Mouse (Mus musculus): ENCODE results near the gene Gm14180.
"Not testable (repeated sequence)": the region's sequence is repeated elsewhere in the genome, so short reads cannot be mapped to it uniquely, and the experiment has no call there.

The Gm14180 gene

DNA sequence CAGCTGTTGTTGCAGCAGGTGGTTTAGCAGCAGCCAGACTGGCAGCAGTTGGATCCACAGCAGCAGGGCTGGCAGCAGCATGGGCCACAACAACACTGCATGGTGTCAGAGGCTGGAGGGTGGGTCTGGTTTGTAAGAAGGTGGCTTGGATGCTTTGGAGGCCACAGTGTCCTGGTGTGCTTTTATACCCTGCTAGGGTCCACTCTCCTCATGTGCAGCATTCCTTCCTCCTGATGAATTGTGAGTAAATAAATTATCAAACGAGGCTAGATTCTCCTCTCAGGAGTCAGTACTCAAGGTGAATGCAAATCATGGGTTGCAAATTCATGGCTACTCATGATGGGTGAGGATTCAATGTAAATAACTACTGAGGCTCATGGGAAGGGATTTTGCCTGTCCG lies at the start of gene Gm14180:
Gm14180 (minus strand) TSS at position 101 of the 400 bp plus-strand sequence.
- DNase-seq (ENCODE audit: low spot score): no peak

DNA sequence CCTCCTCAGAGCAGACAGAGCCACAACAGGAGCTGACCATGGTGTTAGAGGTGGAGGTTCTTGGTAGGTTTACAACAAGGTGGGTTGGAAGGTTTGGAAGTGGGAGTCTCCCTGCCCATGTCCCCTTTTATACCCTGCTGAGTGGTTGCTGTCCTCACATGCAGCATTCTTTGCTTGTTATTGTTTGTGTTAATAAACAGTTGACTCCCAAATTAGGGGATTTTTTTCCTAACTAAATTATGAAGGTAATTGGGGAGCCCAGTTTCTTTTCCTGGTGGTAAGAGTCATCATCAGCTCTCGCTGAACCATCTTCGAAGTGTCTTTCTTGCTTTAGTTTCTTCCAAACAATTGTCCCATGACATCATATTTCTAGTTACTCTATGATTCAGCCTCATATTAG lies 46.5 kb upstream of the Gm14180 start, which contains the start of gene Krtap4-8:
Krtap4-8 (minus strand) TSS at position 101 of the 400 bp plus-strand sequence.
- DNase-seq (ENCODE audit: low spot score): no peak

DNA sequence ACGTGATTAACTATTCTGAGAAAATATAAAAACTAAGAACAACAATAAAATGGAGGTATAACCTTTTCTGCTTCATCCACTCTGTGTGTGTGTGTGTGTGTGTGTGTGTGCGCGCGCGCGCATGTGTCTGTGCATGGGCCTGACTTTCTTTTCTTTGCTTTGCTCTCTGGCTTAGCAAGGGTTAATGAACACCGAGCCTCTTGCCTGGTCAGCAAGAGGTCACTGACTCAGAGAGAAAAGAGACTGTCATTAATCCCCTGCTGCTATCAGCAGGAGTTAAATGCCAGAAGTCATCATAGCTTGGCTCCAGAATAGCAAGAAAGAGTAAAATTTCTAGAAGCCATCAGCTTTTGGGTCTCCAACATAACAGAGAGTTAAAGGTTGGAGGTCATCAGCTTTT lies 44.3 kb upstream of the Gm14180 start:
- no peak for DNase-seq (ENCODE audit: low spot score)

DNA sequence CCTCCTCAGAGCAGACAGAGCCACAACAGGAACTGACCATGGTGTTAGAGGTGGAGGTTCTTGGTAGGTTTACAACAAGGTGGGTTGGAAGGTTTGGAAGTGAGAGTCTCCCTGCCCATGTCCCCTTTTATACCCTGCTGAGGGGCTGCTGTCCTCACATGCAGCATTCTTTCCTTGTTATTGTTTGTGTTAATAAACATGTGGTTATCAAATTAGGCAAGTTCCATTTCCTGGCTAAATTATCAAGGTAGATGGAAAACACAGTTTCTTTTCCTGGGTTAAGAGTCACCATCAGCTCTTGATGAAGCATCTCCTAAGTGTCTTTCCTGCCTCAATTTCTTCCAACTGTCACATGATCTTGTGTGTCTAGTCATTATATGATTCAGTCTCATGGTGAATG lies 38.7 kb upstream of the Gm14180 start, which contains the start of gene Gm11595:
Gm11595 (minus strand) TSS at position 101 of the 400 bp plus-strand sequence.
- not testable (repeated sequence) for DNase-seq (ENCODE audit: low spot score)

DNA sequence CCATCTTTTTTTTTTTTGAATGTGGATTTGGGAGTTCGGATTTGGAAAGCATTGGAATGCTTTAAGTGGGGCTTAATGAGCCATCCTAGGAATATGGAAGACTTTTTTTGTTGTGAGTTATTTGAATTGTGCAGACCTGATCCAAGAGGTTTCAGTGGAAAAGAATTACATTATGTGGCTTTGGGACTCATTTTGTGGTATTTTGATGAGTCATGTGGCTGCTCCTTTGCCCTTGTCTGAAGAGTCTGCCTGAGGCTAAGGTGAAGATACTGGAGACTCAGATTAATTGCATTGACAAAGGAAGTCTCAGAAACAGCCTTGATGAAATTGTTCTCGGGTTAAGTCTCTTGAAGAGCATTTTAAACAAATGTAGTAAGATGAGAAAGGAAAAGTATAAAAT lies 34.3 kb upstream of the Gm14180 start:
- DNase-seq (ENCODE audit: low spot score): no peak

DNA sequence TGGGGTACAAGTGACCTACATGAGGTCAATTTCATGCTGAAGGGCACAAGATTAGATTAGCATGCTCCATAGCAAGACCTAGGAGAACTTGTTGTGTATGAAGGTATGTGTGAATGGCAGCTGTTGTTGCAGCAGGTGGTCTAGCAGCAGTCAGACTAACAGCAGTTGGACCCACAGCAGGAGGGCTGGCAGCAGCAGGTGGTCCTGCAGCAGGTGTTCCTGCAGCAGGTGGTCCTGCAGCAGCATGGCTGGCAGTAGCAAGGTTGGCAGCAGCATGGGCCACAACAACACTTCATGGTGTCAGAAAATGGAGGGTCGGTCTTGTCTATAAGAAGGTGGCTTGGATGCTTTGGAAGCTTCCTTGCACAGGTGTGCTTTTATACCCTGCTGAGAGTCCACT lies 24.8 kb upstream of the Gm14180 start:
- no peak for DNase-seq (ENCODE audit: low spot score)

DNA sequence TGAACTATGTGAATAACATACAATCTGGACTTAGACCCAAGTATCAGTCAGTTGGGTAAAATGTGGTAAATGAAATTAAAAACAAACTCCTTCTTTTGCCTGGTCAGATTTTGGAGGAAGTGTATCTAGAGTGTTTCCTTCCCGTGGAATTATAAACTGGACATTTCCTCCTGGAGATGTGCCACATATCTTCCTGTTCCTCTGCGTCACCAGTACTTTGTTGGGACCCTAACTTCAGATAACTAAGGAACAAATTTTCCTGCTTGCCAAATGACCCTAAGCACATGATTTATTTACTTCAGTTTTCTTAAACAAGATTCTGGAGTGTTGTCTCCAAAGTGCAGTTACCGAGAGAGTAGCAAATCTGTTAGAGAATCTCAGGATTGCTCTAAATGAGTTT lies 9.9 kb upstream of the Gm14180 start:
- DNase-seq (ENCODE audit: low spot score): no peak

DNA sequence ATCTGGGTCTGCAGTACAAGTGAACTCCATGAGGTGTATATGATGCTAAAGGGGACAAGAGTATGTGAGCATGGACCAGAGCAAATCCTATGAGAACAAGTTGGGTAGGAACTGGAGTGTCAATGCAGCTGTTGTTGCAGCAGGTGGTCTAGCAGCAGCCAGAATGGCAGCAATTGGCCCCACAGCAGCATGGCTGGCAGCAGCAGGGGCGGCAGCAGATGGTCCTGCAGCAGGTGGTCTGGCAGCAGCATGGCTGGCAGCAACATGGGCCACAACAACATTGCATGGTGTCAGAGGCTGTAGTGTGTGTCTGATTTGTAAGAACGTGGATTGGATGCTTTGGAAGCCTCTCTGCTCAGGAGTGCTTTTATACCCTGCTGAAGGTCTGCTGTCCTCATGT lies 10.0 kb downstream of the Gm14180 start:
- DNase-seq (ENCODE audit: low spot score): no peak

DNA sequence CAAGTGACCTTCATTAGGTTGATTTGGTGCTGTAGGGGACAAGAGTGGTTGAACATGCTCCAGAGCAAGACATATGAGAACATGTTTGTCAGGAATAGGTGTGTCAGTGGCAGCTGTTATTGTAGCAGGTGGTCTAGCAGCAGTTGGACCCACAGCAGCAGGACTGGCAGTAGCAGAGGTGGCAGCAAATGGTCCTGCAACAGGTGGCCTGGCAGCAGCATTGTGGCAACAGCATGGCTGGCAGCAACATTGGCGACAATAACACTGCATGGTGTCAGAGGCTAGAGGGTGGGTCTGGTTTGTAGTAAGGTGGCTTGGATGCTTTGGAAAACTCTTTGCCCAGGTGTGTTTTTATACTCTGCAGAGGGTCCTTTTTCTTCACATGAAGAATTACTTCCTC lies 15.3 kb downstream of the Gm14180 start:
- DNase-seq (ENCODE audit: low spot score): no peak

DNA sequence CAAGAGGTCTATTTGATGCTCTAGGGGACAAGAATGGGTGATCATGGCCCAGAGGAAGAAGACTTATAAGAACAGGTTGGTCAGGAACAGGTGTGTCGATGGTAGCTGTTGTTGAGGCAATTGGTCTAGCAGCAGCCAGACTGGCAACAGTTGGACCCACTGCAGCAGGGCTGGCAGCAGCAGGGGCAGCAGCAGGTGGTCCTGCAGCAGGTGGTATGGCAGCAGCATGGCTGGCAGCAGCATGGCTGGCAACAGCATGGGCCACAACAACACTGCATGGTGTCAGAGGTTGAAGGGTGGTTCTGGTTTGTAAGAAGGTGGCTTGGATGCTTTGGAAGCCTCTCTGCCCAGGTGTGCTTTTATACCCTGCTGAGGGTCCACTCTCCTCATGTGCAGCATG lies 43.6 kb downstream of the Gm14180 start, which contains the start of gene Gm14190:
Gm14190 (minus strand) TSS at position 278 of the 400 bp plus-strand sequence.
- DNase-seq (ENCODE audit: low spot score): no peak

DNA sequence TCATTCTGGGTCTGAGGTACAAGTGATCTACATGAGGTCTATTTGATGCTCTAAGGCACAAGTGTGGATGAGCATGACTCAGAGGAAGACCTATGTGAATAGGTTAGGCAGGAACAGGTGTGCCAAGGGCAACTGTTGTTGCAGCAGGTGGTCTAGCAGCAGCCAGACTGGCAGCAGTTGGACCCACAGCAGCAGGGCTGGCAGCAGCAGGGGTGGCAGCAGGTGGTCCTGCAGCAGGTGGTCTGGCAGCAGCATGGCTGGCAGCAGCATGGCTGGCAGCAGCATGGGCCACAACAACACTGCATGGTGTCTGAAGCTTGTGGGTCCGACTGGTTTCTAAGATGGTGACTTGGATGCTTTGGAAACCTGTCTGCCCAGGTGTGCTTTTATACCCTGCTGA lies 48.9 kb downstream of the Gm14180 start:
- DNase-seq (ENCODE audit: low spot score): not testable (repeated sequence)
